Mouse (Mus musculus) CH12.LX (cell line): ENCODE results near the gene Grik5. TPM values are rescaled to one million over a fixed set of nuclear protein-coding genes. Genes with fewer than 3 reads are reported as not detected.

Source experiments
- DNase-seq: peaks from one replicate; pipeline ENCODE4 v3.0.0-alpha.2; 2013; ENCODE audit errors: extremely low read depth
- H3K27ac ChIP-seq: 2 replicates; pipeline ENCODE4 v1.5.1; 2012; ENCODE audit warnings: low read depth, mild to moderate bottlenecking, control low read depth, moderate library complexity; ENCODE audit not compliant: insufficient read depth
- H3K27me3 ChIP-seq: replicated peaks from 2 replicates; pipeline ENCODE3; 2012; ENCODE audit warnings: inconsistent platforms
- H3K36me3 ChIP-seq, 2 experiments: replicated peaks in 1 of 2; 2 replicates each; pipeline versions ENCODE3 to v1.6.1; 2012; ENCODE audit warnings: inconsistent platforms in 1 of 2, low read length in 1 of 2, mild to moderate bottlenecking in 1 of 2, mixed read lengths in 1 of 2, moderate library complexity in 1 of 2; ENCODE audit not compliant: control insufficient read depth in 1 of 2, insufficient read depth in 1 of 2
- H3K4me1 ChIP-seq, 2 experiments: 2 replicates each; pipeline ENCODE4 v1.6.1; 2012; ENCODE audit warnings: inconsistent platforms in 1 of 2, moderate library complexity in 1 of 2; ENCODE audit not compliant: insufficient read depth in 2 of 2, control insufficient read depth in 1 of 2
- H3K4me2 ChIP-seq: 2 replicates; pipeline ENCODE4 v1.6.1; 2012; ENCODE audit warnings: low read depth, mild to moderate bottlenecking, control low read depth; ENCODE audit not compliant: poor library complexity, insufficient read depth, severe bottlenecking
- H3K4me3 ChIP-seq, 3 experiments: fragments of 150-350 bp in 1 of 3; sonication (generic) in 1 of 3; replicated peaks in 1 of 3; 2 replicates each; pipeline versions ENCODE3 to v1.5.1; 2011 to 2012; ENCODE audit warnings: low read depth in 2 of 3, low read length in 2 of 3, mild to moderate bottlenecking in 2 of 3, moderate library complexity in 2 of 3, control low read depth in 1 of 3, improper control_type of control experiment in 1 of 3, inconsistent platforms in 1 of 3, mixed read lengths in 1 of 3; ENCODE audit not compliant: poor library complexity in 1 of 3
- H3K79me2 ChIP-seq: replicated peaks from 2 replicates; pipeline ENCODE4 v1.6.1; 2012; ENCODE audit warnings: mild to moderate bottlenecking, moderate library complexity; ENCODE audit not compliant: control insufficient read depth, poor library complexity, insufficient read depth, severe bottlenecking; ENCODE audit errors: extremely low read depth
- H3K9ac ChIP-seq: 2 replicates; pipeline ENCODE4 v1.6.1; 2012; ENCODE audit warnings: low read depth, mild to moderate bottlenecking, control low read depth, moderate library complexity; ENCODE audit not compliant: insufficient read depth
- H3K9me3 ChIP-seq: replicated peaks from 2 replicates; pipeline ENCODE3; 2012; ENCODE audit warnings: low read length, inconsistent platforms, mixed read lengths
- E2F4 ChIP-seq: IDR thresholded peaks from 2 replicates; pipeline ENCODE4 v1.6.1; 2011; ENCODE audit warnings: low read depth, low read length, improper control_type of control experiment; ENCODE audit not compliant: insufficient replicate concordance
- ELF1 ChIP-seq: IDR thresholded peaks from 2 replicates; pipeline ENCODE4 v1.6.1; 2014; ENCODE audit warnings: low read depth, mild to moderate bottlenecking, inconsistent platforms, low read length, improper control_type of control experiment
- GABPA ChIP-seq: IDR thresholded peaks from 2 replicates; pipeline ENCODE4 v1.6.1; 2012; ENCODE audit warnings: low read depth, low read length, improper control_type of control experiment, inconsistent platforms; ENCODE audit not compliant: insufficient replicate concordance
- KAT2A ChIP-seq: IDR thresholded peaks from 2 replicates; pipeline ENCODE4 v1.6.1; 2012; ENCODE audit warnings: low read length, improper control_type of control experiment, inconsistent platforms; ENCODE audit not compliant: insufficient replicate concordance
- MAX ChIP-seq: IDR thresholded peaks from 2 replicates; pipeline ENCODE4 v1.6.1; 2011; ENCODE audit warnings: low read length, improper control_type of control experiment
- MEF2A ChIP-seq: IDR thresholded peaks from 2 replicates; pipeline ENCODE4 v1.6.1; 2014; ENCODE audit warnings: low read depth, mild to moderate bottlenecking, inconsistent platforms, low read length, improper control_type of control experiment, borderline replicate concordance
- MYC ChIP-seq: IDR thresholded peaks from 2 replicates; pipeline ENCODE4 v1.6.1; 2011; ENCODE audit warnings: low read depth, mild to moderate bottlenecking, improper control_type of control experiment, low read length
- PAX5 ChIP-seq: IDR thresholded peaks from 2 replicates; pipeline ENCODE4 v1.6.1; 2012; ENCODE audit warnings: low read length, inconsistent platforms, mixed read lengths
- TBP ChIP-seq: conservative IDR thresholded peaks from 2 replicates; pipeline ENCODE4 v1.6.1; 2011; ENCODE audit warnings: low read depth, low read length, improper control_type of control experiment
- TCF12 ChIP-seq: IDR thresholded peaks from 2 replicates; pipeline ENCODE4 v1.6.1; 2014; ENCODE audit warnings: low read depth, mild to moderate bottlenecking, inconsistent platforms, low read length, improper control_type of control experiment
- USF1 ChIP-seq: IDR thresholded peaks from 2 replicates; pipeline ENCODE4 v1.6.1; 2014; ENCODE audit warnings: low read depth, mild to moderate bottlenecking, inconsistent platforms, low read length, improper control_type of control experiment
- dilution Hi-C: fragments of 300-500 bp; cut with MboI; formaldehyde crosslinking; loops from 2 replicates; pipeline ENCODE4 v1.14.3; 2020; ENCODE audit warnings: low sequenced_read_pairs; ENCODE audit not compliant: extremely low pct_unique_long_range_greater_than_20kb, extremely low pct_ligation_motif_present
- in situ Hi-C: fragments of 300-500 bp; cut with MboI; formaldehyde crosslinking; loops from 3 replicates; pipeline ENCODE4 v1.14.3; 2019; ENCODE audit warnings: low sequenced_read_pairs, low pct_ligation_motif_present, low pct_unique_long_range_greater_than_20kb, mixed read lengths
- polyA plus RNA-seq: library from polyadenylated mRNA; unstranded; fragments of >175 nt; gene quantifications from 2 replicates; pipeline ENCODE4 v1.2.1, GENCODE M21; 2012; ENCODE audit warnings: low read depth; ENCODE audit not compliant: insufficient read length
- total RNA-seq, 2 experiments: library from RNA; depleted of rRNA; stranded (reverse); fragments of 300-350 nt in 1 of 2; fragments of >200 nt in 1 of 2; gene quantifications; 2 replicates each; pipeline ENCODE4 v1.2.3; 2012 to 2014

The Grik5 gene
- total and polyA plus RNA-seq, 3 experiments, result 1.0 to 2.1 (median 1.5) TPM

- in situ Hi-C loops, result no loop called here
- no peak overlapping the region for H3K9ac ChIP-seq
- dilution Hi-C loops, result no loop called here
- H3K9me3 ChIP-seq, result no peaks in the 10 kb centered on the region
- no peaks in the 10 kb centered on the region for H3K79me2 ChIP-seq
- H3K36me3 ChIP-seq, result peaks cover 0 to 25% of the 10 kb centered on the region in 2 experiments
- H3K27me3 ChIP-seq, result no peaks in the 10 kb centered on the region
- H3K27ac ChIP-seq, result no peak overlapping the region
- no peak overlapping the region for H3K4me2 ChIP-seq
- peaks cover 0 to 6% of the 10 kb centered on the region in 2 experiments; a peak in 2 of 4 replicates for H3K4me1 ChIP-seq
- H3K4me3 ChIP-seq, result no peak overlapping the region
- no peak for TF ChIP-seq MEF2A
- no peak for DNase-seq
Observed at GRCm38 (mm10) chr7:25058394-25058793, 13.8 kb downstream of the Grik5 start.

GRCm38 (mm10) chr7:25057888-25058287, 14.3 kb downstream of the Grik5 start:
- Histone ChIP-seq H3K79me2 (no peaks in the 10 kb centered on the region), H3K27ac (no peak overlapping the region), H3K4me1 (peaks cover 0 to 6% of the 10 kb centered on the region in 2 experiments; a peak in 2 of 4 replicates), H3K4me2 (no peak overlapping the region), H3K4me3 (no peak overlapping the region), H3K27me3 (no peaks in the 10 kb centered on the region), H3K9ac (no peak overlapping the region), H3K9me3 (no peaks in the 10 kb centered on the region), H3K36me3 (peaks cover 0 to 23% of the 10 kb centered on the region in 2 experiments)
- dilution Hi-C loops, result no loop called here
- in situ Hi-C loops, result no loop called here
- no peak for DNase-seq
- TF ChIP-seq E2F4, result no peak
- TF ChIP-seq KAT2A, result no peak

- no peak for DNase-seq
- Histone ChIP-seq H3K36me3 (peaks cover 0 to 23% of the 10 kb centered on the region in 2 experiments), H3K27me3 (no peaks in the 10 kb centered on the region), H3K9me3 (no peaks in the 10 kb centered on the region), H3K9ac (no peak overlapping the region), H3K79me2 (no peaks in the 10 kb centered on the region), H3K4me2 (no peak overlapping the region), H3K4me3 (no peak overlapping the region), H3K27ac (no peak overlapping the region), H3K4me1 (no peaks in the 10 kb centered on the region; a peak in 1 of 4 replicates)
- dilution Hi-C loops (no loop called here), in situ Hi-C loops (no loop called here)
- no peak for TF ChIP-seq MAX
- TF ChIP-seq TBP, result no peak
- no peak for TF ChIP-seq MYC
- TF ChIP-seq ELF1, result no peak
- no peak for TF ChIP-seq USF1
- no peak for TF ChIP-seq GABPA
- no peak for TF ChIP-seq PAX5
- TF ChIP-seq TCF12, result no peak
Observed at GRCm38 (mm10) chr7:25056951-25057350, 15.2 kb downstream of the Grik5 start.
